Mouse (Mus musculus) forebrain, embryonic 13.5 days (tissue): ENCODE data around the gene Tmod1. TPM values are rescaled to one million over a fixed set of nuclear protein-coding genes. Genes with fewer than 3 reads are reported as not detected.

Experiments used
- ATAC-seq: fragments of 200-750 bp; cut with Nextera tagmentation; 2 replicates; pipeline ENCODE4 v1.8.0; 2017
- H3K27ac ChIP-seq: fragments of 300-500 bp; sonication (generic); 2 replicates; pipeline ENCODE4 v1.5.1; 2015; ENCODE audit warnings: inconsistent platforms, mild to moderate bottlenecking, moderate library complexity
- H3K27me3 ChIP-seq: fragments of 300-500 bp; sonication (generic); 2 replicates; pipeline ENCODE4 v1.6.1; 2015; ENCODE audit warnings: mild to moderate bottlenecking, inconsistent platforms
- H3K36me3 ChIP-seq: fragments of 300-500 bp; sonication (generic); 2 replicates; pipeline ENCODE4 v1.6.1; 2015; ENCODE audit warnings: mild to moderate bottlenecking, inconsistent platforms; ENCODE audit not compliant: poor library complexity, severe bottlenecking
- H3K4me1 ChIP-seq: fragments of 300-500 bp; sonication (generic); 2 replicates; pipeline ENCODE4 v1.6.1; 2015; ENCODE audit warnings: inconsistent platforms
- H3K4me2 ChIP-seq: fragments of 300-500 bp; sonication (generic); 2 replicates; pipeline ENCODE4 v1.6.1; 2015; ENCODE audit warnings: inconsistent platforms, mild to moderate bottlenecking, moderate library complexity
- H3K4me3 ChIP-seq: fragments of 300-500 bp; sonication (generic); 2 replicates; pipeline ENCODE4 v1.5.1; 2015; ENCODE audit warnings: mild to moderate bottlenecking, inconsistent platforms
- H3K9ac ChIP-seq: fragments of 300-500 bp; sonication (generic); 2 replicates; pipeline ENCODE4 v1.6.1; 2015; ENCODE audit warnings: mild to moderate bottlenecking, inconsistent platforms
- H3K9me3 ChIP-seq: fragments of 300-500 bp; sonication (generic); replicated peaks from 2 replicates; pipeline ENCODE4 v1.6.1; 2016; ENCODE audit warnings: inconsistent platforms
- WGBS: fragments of 180-500 bp; shearing (Covaris S2); methylation state at CpG from one replicate; pipeline ENCODE4 v1.1.7; 2015; 5-methylcytosine and 5-hydroxymethylcytosine counted together
- polyA plus RNA-seq: library from polyadenylated mRNA; unstranded; fragments of >200 nt; fragmentation: Nextera tagmentation; extraction: Ambion mirVana; gene quantifications from 2 replicates; pipeline ENCODE4 v1.2.1, GENCODE M21; 2015

Tmod1 gene
- 0.32 and 0.50 TPM in 2 replicates for polyA plus RNA-seq

- H3K36me3 ChIP-seq = no peaks in the 10 kb centered on the region
- WGBS = under 1% methylated on average over 63 of the region's 72 CpGs
- H3K4me2 ChIP-seq = peak within 1 kb of the TSS; percentile 92
- peak within 1 kb of the TSS; percentile 56 for H3K4me3 ChIP-seq
- peaks cover 12% of the 10 kb centered on the region for H3K4me1 ChIP-seq
- peak within 1 kb of the TSS; percentile 64 for H3K9ac ChIP-seq
- H3K9me3 ChIP-seq = no peaks in the 10 kb centered on the region
- H3K27ac ChIP-seq = no peak within 1 kb of the TSS
- ATAC-seq = peak; percentile 76
- peaks cover 54% of the 10 kb centered on the region for H3K27me3 ChIP-seq
Measured at GRCm38 (mm10) chr4:46038892-46039751, at the start of gene Tmod1. Gene Tmod1 (plus strand): TSS chr4:46038935.

- Histone ChIP-seq H3K9ac (no peak overlapping the region), H3K4me2 (no peak overlapping the region), H3K4me3 (no peak overlapping the region), H3K4me1 (no peaks in the 10 kb centered on the region), H3K36me3 (no peaks in the 10 kb centered on the region), H3K27ac (no peak overlapping the region), H3K27me3 (no peaks in the 10 kb centered on the region), H3K9me3 (no peaks in the 10 kb centered on the region)
- 82% methylated on average over 6 of the region's 6 CpGs for WGBS
- no peak for ATAC-seq
Measured at GRCm38 (mm10) chr4:45990427-45991135, 48.2 kb upstream of the Tmod1 start.

- H3K9me3 ChIP-seq = no peaks in the 10 kb centered on the region
- no peak overlapping the region for H3K4me2 ChIP-seq
- 87% methylated on average over 4 of the region's 4 CpGs for WGBS
- H3K9ac ChIP-seq = no peak overlapping the region
- H3K27me3 ChIP-seq = no peaks in the 10 kb centered on the region
- H3K4me1 ChIP-seq = no peaks in the 10 kb centered on the region
- ATAC-seq = no peak
- H3K36me3 ChIP-seq = no peaks in the 10 kb centered on the region
- H3K4me3 ChIP-seq = no peak overlapping the region
- H3K27ac ChIP-seq = no peak overlapping the region
Measured at GRCm38 (mm10) chr4:45998536-45998935, 40.2 kb upstream of the Tmod1 start.

- Histone ChIP-seq H3K36me3 (no peaks in the 10 kb centered on the region), H3K27ac (no peak overlapping the region), H3K4me2 (no peak overlapping the region), H3K27me3 (no peaks in the 10 kb centered on the region), H3K9me3 (no peaks in the 10 kb centered on the region), H3K9ac (no peak overlapping the region), H3K4me3 (no peak overlapping the region), H3K4me1 (no peaks in the 10 kb centered on the region)
- no peak for ATAC-seq
- WGBS = 88% methylated on average over 5 of the region's 5 CpGs
Measured at GRCm38 (mm10) chr4:46008142-46008793, 30.5 kb upstream of the Tmod1 start.

- no peak overlapping the region for H3K4me3 ChIP-seq
- no peaks in the 10 kb centered on the region for H3K36me3 ChIP-seq
- H3K4me2 ChIP-seq = no peak overlapping the region
- H3K4me1 ChIP-seq = no peaks in the 10 kb centered on the region
- no peaks in the 10 kb centered on the region for H3K27me3 ChIP-seq
- WGBS = 89% methylated on average over 2 of the region's 2 CpGs
- no peaks in the 10 kb centered on the region for H3K9me3 ChIP-seq
- H3K27ac ChIP-seq = no peak overlapping the region
- no peak for ATAC-seq
- no peak overlapping the region for H3K9ac ChIP-seq
Measured at GRCm38 (mm10) chr4:46011698-46012097, 27.0 kb upstream of the Tmod1 start.

GRCm38 (mm10) chr4:46015605-46016004 lies 23.1 kb upstream of the Tmod1 start:
- WGBS = 87% methylated on average over 1 of the region's 1 CpGs
- no peaks in the 10 kb centered on the region for H3K9me3 ChIP-seq
- no peak overlapping the region for H3K4me2 ChIP-seq
- H3K36me3 ChIP-seq = no peaks in the 10 kb centered on the region
- no peak overlapping the region for H3K4me3 ChIP-seq
- H3K4me1 ChIP-seq = no peaks in the 10 kb centered on the region
- H3K9ac ChIP-seq = no peak overlapping the region
- ATAC-seq = no peak
- no peaks in the 10 kb centered on the region for H3K27me3 ChIP-seq
- H3K27ac ChIP-seq = no peak overlapping the region

GRCm38 (mm10) chr4:46023021-46023481 lies 15.7 kb upstream of the Tmod1 start:
- H3K36me3 ChIP-seq = no peaks in the 10 kb centered on the region
- H3K4me1 ChIP-seq = no peaks in the 10 kb centered on the region
- 83% methylated on average over 3 of the region's 3 CpGs for WGBS
- H3K9ac ChIP-seq = no peak overlapping the region
- ATAC-seq = no peak
- no peak overlapping the region for H3K4me2 ChIP-seq
- H3K27me3 ChIP-seq = no peaks in the 10 kb centered on the region
- H3K4me3 ChIP-seq = no peak overlapping the region
- H3K9me3 ChIP-seq = no peaks in the 10 kb centered on the region
- H3K27ac ChIP-seq = no peak overlapping the region

- Histone ChIP-seq H3K27ac (no peak overlapping the region), H3K9ac (no peak overlapping the region), H3K4me3 (no peak overlapping the region), H3K4me2 (no peak overlapping the region), H3K4me1 (no peaks in the 10 kb centered on the region), H3K27me3 (no peaks in the 10 kb centered on the region), H3K36me3 (no peaks in the 10 kb centered on the region), H3K9me3 (no peaks in the 10 kb centered on the region)
- no peak for ATAC-seq
- 37% methylated on average over 7 of the region's 7 CpGs for WGBS
Measured at GRCm38 (mm10) chr4:46025893-46026292, 12.8 kb upstream of the Tmod1 start.

GRCm38 (mm10) chr4:46028224-46028623 lies 10.5 kb upstream of the Tmod1 start:
- ATAC-seq = no peak
- no peaks in the 10 kb centered on the region for H3K36me3 ChIP-seq
- H3K4me1 ChIP-seq = no peaks in the 10 kb centered on the region
- 67% methylated on average over 6 of the region's 6 CpGs for whole genome bisulfite sequencing
- H3K9ac ChIP-seq = no peak overlapping the region
- no peaks in the 10 kb centered on the region for H3K27me3 ChIP-seq
- no peak overlapping the region for H3K4me2 ChIP-seq
- H3K4me3 ChIP-seq = no peak overlapping the region
- no peak overlapping the region for H3K27ac ChIP-seq
- no peaks in the 10 kb centered on the region for H3K9me3 ChIP-seq

GRCm38 (mm10) chr4:46028781-46029180 lies 10.0 kb upstream of the Tmod1 start:
- no peak overlapping the region for H3K4me3 ChIP-seq
- ATAC-seq = no peak

GRCm38 (mm10) chr4:46029552-46029951 lies 9.2 kb upstream of the Tmod1 start:
- Histone ChIP-seq H3K4me3 (no peak overlapping the region), H3K27me3 (no peaks in the 10 kb centered on the region), H3K27ac (no peak overlapping the region)

More at GRCm38 (mm10) chr4:46028781-46029180, 10.0 kb upstream of the Tmod1 start:
- no peak overlapping the region for H3K4me2 ChIP-seq
- H3K4me1 ChIP-seq = no peaks in the 10 kb centered on the region
- no peaks in the 10 kb centered on the region for H3K27me3 ChIP-seq
- WGBS = 82% methylated on average over 4 of the region's 4 CpGs
- no peak overlapping the region for H3K27ac ChIP-seq
- H3K9me3 ChIP-seq = no peaks in the 10 kb centered on the region
- no peaks in the 10 kb centered on the region for H3K36me3 ChIP-seq
- no peak overlapping the region for H3K9ac ChIP-seq

GRCm38 (mm10) chr4:46032448-46032847 lies 6.3 kb upstream of the Tmod1 start:
- no peak overlapping the region for H3K9ac ChIP-seq
- peaks cover 5% of the 10 kb centered on the region for H3K27me3 ChIP-seq
- ATAC-seq = no peak
- no peak overlapping the region for H3K4me3 ChIP-seq
- H3K36me3 ChIP-seq = no peaks in the 10 kb centered on the region
- H3K4me1 ChIP-seq = no peaks in the 10 kb centered on the region
- no peak overlapping the region for H3K4me2 ChIP-seq
- no peak overlapping the region for H3K27ac ChIP-seq
- no peaks in the 10 kb centered on the region for H3K9me3 ChIP-seq
- 70% methylated on average over 9 of the region's 9 CpGs for WGBS

More at GRCm38 (mm10) chr4:46029552-46029951, 9.2 kb upstream of the Tmod1 start:
- H3K4me2 ChIP-seq = no peak overlapping the region
- no peaks in the 10 kb centered on the region for H3K9me3 ChIP-seq
- no peaks in the 10 kb centered on the region for H3K36me3 ChIP-seq
- no peak for ATAC-seq
- H3K9ac ChIP-seq = no peak overlapping the region
- WGBS = 45% methylated on average over 9 of the region's 9 CpGs
- H3K4me1 ChIP-seq = no peaks in the 10 kb centered on the region
